ENCODE assay signal across 20 mouse cellular contexts in genomic region chr1:56789641-56790040, GRCm38 (mm10).
DNase-seq lines count a peak whose midpoint lies in the region; ATAC-seq lines count a peak whose summit lies in the region.
"Had no signal": no experiment of that assay in that cellular context is flagged by ENCODE, and none has a peak within 500 bp of the region (broad histone marks: within the 10 kb centered on the region; RNA-seq: fewer than 3 reads in every experiment).

No protein-coding gene starts in this region.

- peak; percentile 80 for DNase-seq in heart, adult 11 months
- DNase-seq in heart, adult 8-10 months (ENCODE audit: low spot score) = no peak
- peak; percentile 10 for DNase-seq in lung, postnatal 36 days
- DNase-seq in lung, adult 18-20 months = no peak
- DNase-seq in layer of hippocampus, postnatal 14 days (ENCODE audit: low spot score in 2 of 2) = no peak
- DNase-seq: adrenal gland, adult 2 months; adrenal gland, postnatal 10 days; adrenal gland, postnatal 36 days; cerebellum, adult 11-12 months; cerebellum, adult 2 months; cerebellum, adult 9-10 months; cerebellum, postnatal 10 days; cerebellum, postnatal 25 days had no signal

- H3K27me3 ChIP-seq in midbrain, embryonic 16.5 days (ENCODE audit: control insufficient read depth, insufficient read depth, low read depth, low read length) = no peaks in the 10 kb centered on the region
- H3K27me3 ChIP-seq: embryonic facial prominence, embryonic 12.5 days; forebrain, embryonic 13.5 days; forebrain, embryonic 15.5 days had no signal

- no peaks in the 10 kb centered on the region for H3K9me3 ChIP-seq in midbrain, embryonic 16.5 days (replicated peaks; ENCODE audit: control insufficient read depth, low read length, poor library complexity, severe bottlenecking)
- H3K9me3 ChIP-seq: embryonic facial prominence, embryonic 10.5 days; embryonic facial prominence, embryonic 12.5 days; forebrain, embryonic 13.5 days; forebrain, embryonic 15.5 days had no signal

- peak; percentile 81 for ATAC-seq in megakaryocyte, adult 5-6 weeks (ENCODE audit: poor library complexity, severe bottlenecking)
- peak; percentile 78 for ATAC-seq in monocyte, adult 5-6 weeks (replicated peaks; ENCODE audit: insufficient number of reproducible peaks, low FRiP score, low TSS enrichment, poor library complexity, severe bottlenecking)
- no peak for ATAC-seq in midbrain, embryonic 16.5 days
- ATAC-seq: forebrain, embryonic 13.5 days; forebrain, embryonic 15.5 days had no signal

- no peak overlapping the region for H3K4me2 ChIP-seq in midbrain, embryonic 16.5 days (ENCODE audit: low read length)
- H3K4me2 ChIP-seq: embryonic facial prominence, embryonic 12.5 days; forebrain, embryonic 13.5 days; forebrain, embryonic 15.5 days had no signal

- WGBS in midbrain, embryonic 16.5 days = 100% methylated on average over 2 of the region's 2 CpGs

- H3K9ac ChIP-seq in midbrain, embryonic 16.5 days (ENCODE audit: low read depth, low read length) = no peak overlapping the region
- H3K9ac ChIP-seq: embryonic facial prominence, embryonic 12.5 days; forebrain, embryonic 13.5 days; forebrain, embryonic 15.5 days had no signal

- no peaks in the 10 kb centered on the region for H3K4me1 ChIP-seq in midbrain, embryonic 16.5 days (ENCODE audit: control insufficient read depth, insufficient read depth, low read length)
- H3K4me1 ChIP-seq: embryonic facial prominence, embryonic 10.5 days; embryonic facial prominence, embryonic 12.5 days; forebrain, embryonic 13.5 days had no signal

- no peak overlapping the region for H3K27ac ChIP-seq in midbrain, embryonic 16.5 days (ENCODE audit: low read length)
- H3K27ac ChIP-seq: embryonic facial prominence, embryonic 10.5 days; embryonic facial prominence, embryonic 12.5 days; forebrain, embryonic 13.5 days; forebrain, embryonic 15.5 days had no signal

- no peak overlapping the region for H3K4me3 ChIP-seq in midbrain, embryonic 16.5 days (ENCODE audit: low read depth, low read length)
- H3K4me3 ChIP-seq: embryonic facial prominence, embryonic 10.5 days; embryonic facial prominence, embryonic 12.5 days; forebrain, embryonic 13.5 days; forebrain, embryonic 15.5 days had no signal

- H3K36me3 ChIP-seq in midbrain, embryonic 16.5 days (ENCODE audit: control insufficient read depth, insufficient read depth, low read length) = no peaks in the 10 kb centered on the region
- H3K36me3 ChIP-seq: embryonic facial prominence, embryonic 10.5 days; embryonic facial prominence, embryonic 12.5 days; forebrain, embryonic 15.5 days had no signal

Comparison
In these comparisons a context has a peak if more than half of its experiments do, and no peak if none do; other contexts are left out.
1. DNase-seq: peak in heart, adult 11 months (single experiment) and lung, postnatal 36 days (single experiment); none in heart, adult 8-10 months (single experiment), lung, adult 18-20 months (0 of 2) and layer of hippocampus, postnatal 14 days (0 of 2).